Mouse (Mus musculus): Measurements from ENCODE around the gene Naa16.

DNA sequence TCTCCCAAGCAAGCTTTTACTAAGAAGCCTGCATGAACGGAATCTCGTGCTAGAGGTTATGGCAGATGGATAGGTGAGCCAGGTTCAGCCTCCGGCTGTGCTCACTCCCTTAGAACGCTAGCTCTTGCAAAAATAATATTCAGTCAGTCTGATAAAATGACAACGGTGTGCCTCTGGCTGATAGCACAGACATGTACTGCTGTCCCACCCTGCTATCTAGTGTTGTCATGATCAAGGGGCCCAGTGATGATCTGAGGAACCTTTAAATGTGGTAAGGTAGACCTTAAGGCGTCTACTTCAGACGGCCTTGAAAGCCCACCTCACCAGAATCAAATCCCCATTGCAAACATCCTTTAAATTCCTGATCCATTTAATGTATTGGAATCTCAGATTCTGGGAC is 94.4 kb downstream of the Naa16 start:
- TF ChIP-seq CTCF (IDR thresholded peaks at IDR 0.05; ENCODE audit: insufficient read depth, low read length) (no peak), POLR2A (IDR thresholded peaks at IDR 0.05; ENCODE audit: borderline replicate concordance, extremely low read depth, low read depth, low read length) (no peak)

Data from lung, adult 2 months (tissue).